Mouse (Mus musculus) liver, embryonic 14.5 days (tissue): ENCODE data around the gene Stim1.

ENCODE experiments used
- CTCF ChIP-seq: IDR thresholded peaks from 2 replicates; pipeline ENCODE4 v1.5.1; 2016; ENCODE audit warnings: antibody characterized with exemption, low read depth, control low read depth
- EP300 ChIP-seq: IDR thresholded peaks from 2 replicates; pipeline ENCODE4 v1.6.1; 2016; ENCODE audit warnings: antibody characterized with exemption, low read depth

GRCm38 (mm10) chr7:102256636-102257035 is 11.0 kb upstream of the Stim1 start:
- TF ChIP-seq EP300 = no peak
- no peak for TF ChIP-seq CTCF
